Mouse (Mus musculus) MEL (cell line): ENCODE results near the gene Hist2h4. TPM values are rescaled to one million over a fixed set of nuclear protein-coding genes. Genes with fewer than 3 reads are reported as not detected.
A peak's percentile ranks its signal among the peaks of the same experiment; 100 is the strongest.

Source experiments
- DNase-seq: peaks from one replicate; pipeline ENCODE4 v3.0.0; 2011; ENCODE audit warnings: low read depth, low spot score
- H3K27ac ChIP-seq: 2 replicates; pipeline ENCODE4 v1.5.1; 2012; ENCODE audit warnings: low read depth, mild to moderate bottlenecking, control low read depth, low read length, moderate library complexity; ENCODE audit not compliant: control insufficient read depth
- H3K27me3 ChIP-seq, 2 experiments: fragments of 150-350 bp in 1 of 2; sonication (generic) in 1 of 2; 2 replicates each; pipeline ENCODE4 v1.6.1; 2012; ENCODE audit warnings: low read length in 2 of 2, mild to moderate bottlenecking in 2 of 2, improper control_type of control experiment in 1 of 2, moderate library complexity in 1 of 2; ENCODE audit not compliant: insufficient read depth in 2 of 2, control insufficient read depth in 1 of 2
- H3K36me3 ChIP-seq, 2 experiments: 2 replicates each; pipeline ENCODE4 v1.6.1; 2012 to 2014; ENCODE audit warnings: low read length in 2 of 2, improper control_type of control experiment in 1 of 2, inconsistent platforms in 1 of 2, mild to moderate bottlenecking in 1 of 2; ENCODE audit not compliant: insufficient read depth in 2 of 2, control insufficient read depth in 1 of 2
- H3K4me1 ChIP-seq, 2 experiments: fragments of 150-350 bp in 1 of 2; sonication (generic) in 1 of 2; 2 replicates each; pipeline ENCODE4 v1.6.1; 2012; ENCODE audit warnings: low read length in 2 of 2, improper control_type of control experiment in 1 of 2, mild to moderate bottlenecking in 1 of 2; ENCODE audit not compliant: insufficient read depth in 2 of 2, control insufficient read depth in 1 of 2
- H3K4me3 ChIP-seq, 2 experiments: fragments of 150-350 bp in 1 of 2; sonication (generic) in 1 of 2; 2 replicates each; pipeline ENCODE4 v1.5.1; 2012; ENCODE audit warnings: low read depth in 2 of 2, low read length in 2 of 2, mild to moderate bottlenecking in 2 of 2, moderate library complexity in 2 of 2, control low read depth in 1 of 2, improper control_type of control experiment in 1 of 2; ENCODE audit not compliant: control insufficient read depth in 1 of 2, insufficient read depth in 1 of 2
- H3K79me2 ChIP-seq: 2 replicates; pipeline ENCODE4 v1.6.1; 2012; ENCODE audit warnings: mild to moderate bottlenecking, low read length, moderate library complexity; ENCODE audit not compliant: control insufficient read depth, poor library complexity, insufficient read depth
- H3K9ac ChIP-seq: 2 replicates; pipeline ENCODE4 v1.6.1; 2012; ENCODE audit warnings: low read depth, mild to moderate bottlenecking, control low read depth, low read length, moderate library complexity; ENCODE audit not compliant: control insufficient read depth, poor library complexity, severe bottlenecking
- H3K9me3 ChIP-seq: fragments of 150-350 bp; sonication (generic); replicated peaks from 2 replicates; pipeline ENCODE4 v1.6.1; 2012; ENCODE audit warnings: mild to moderate bottlenecking, low read length, improper control_type of control experiment, moderate library complexity; ENCODE audit not compliant: insufficient read depth
- BHLHE40 ChIP-seq: IDR thresholded peaks from 2 replicates; pipeline ENCODE4 v1.6.1; 2012; ENCODE audit warnings: low read depth, mild to moderate bottlenecking, inconsistent platforms, low read length, improper control_type of control experiment, borderline replicate concordance
- CHD2 ChIP-seq: IDR thresholded peaks from 2 replicates; pipeline ENCODE4 v1.6.1; 2011; ENCODE audit warnings: low read length, improper control_type of control experiment
- E2F4 ChIP-seq: IDR thresholded peaks from 2 replicates; pipeline ENCODE4 v1.6.1; 2011; ENCODE audit warnings: low read depth, low read length, improper control_type of control experiment, borderline replicate concordance
- GATA1 ChIP-seq: IDR thresholded peaks from 2 replicates; pipeline ENCODE4 v1.6.1; 2011; ENCODE audit warnings: low read depth, low read length, improper control_type of control experiment
- KAT2A ChIP-seq: conservative IDR thresholded peaks from 2 replicates; pipeline ENCODE4 v1.6.1; 2012; ENCODE audit warnings: low read depth, low read length, improper control_type of control experiment, inconsistent platforms
- MAFK ChIP-seq: IDR thresholded peaks from 2 replicates; pipeline ENCODE4 v1.6.1; 2011; ENCODE audit warnings: low read depth, mild to moderate bottlenecking, low read length, improper control_type of control experiment, borderline replicate concordance
- MAX ChIP-seq: IDR thresholded peaks from 2 replicates; pipeline ENCODE4 v1.6.1; 2011; ENCODE audit warnings: low read length, improper control_type of control experiment
- MEF2A ChIP-seq: IDR thresholded peaks from 2 replicates; pipeline ENCODE4 v1.6.1; 2014; ENCODE audit warnings: low read depth, mild to moderate bottlenecking, inconsistent platforms, low read length, improper control_type of control experiment; ENCODE audit not compliant: poor library complexity, insufficient replicate concordance, severe bottlenecking; ENCODE audit errors: extremely low read depth
- MXI1 ChIP-seq: IDR thresholded peaks from 2 replicates; pipeline ENCODE4 v1.6.1; 2011; ENCODE audit warnings: mild to moderate bottlenecking, low read depth, low read length, improper control_type of control experiment
- MYC ChIP-seq: IDR thresholded peaks from 2 replicates; pipeline ENCODE4 v1.6.1; 2011; ENCODE audit warnings: low read depth, mild to moderate bottlenecking, low read length, improper control_type of control experiment, moderate library complexity
- NELFE ChIP-seq: IDR thresholded peaks from 2 replicates; pipeline ENCODE4 v1.6.1; 2011; ENCODE audit warnings: low read depth, low read length, improper control_type of control experiment
- NRF1 ChIP-seq: IDR thresholded peaks from 2 replicates; pipeline ENCODE4 v1.6.1; 2014; ENCODE audit warnings: low read depth, mild to moderate bottlenecking, inconsistent platforms, low read length, improper control_type of control experiment, moderate library complexity; ENCODE audit not compliant: poor library complexity, insufficient read depth, severe bottlenecking
- POLR2A ChIP-seq, 2 experiments: IDR thresholded peaks; 2 replicates each; pipeline ENCODE4 v1.6.1; 2011 to 2012; ENCODE audit warnings: low read length in 2 of 2, mild to moderate bottlenecking in 2 of 2, control low read depth in 1 of 2, improper control_type of control experiment in 1 of 2, low read depth in 1 of 2, moderate library complexity in 1 of 2; ENCODE audit not compliant: control insufficient read depth in 1 of 2, insufficient read depth in 1 of 2, poor library complexity in 1 of 2
- POLR2AphosphoS2 ChIP-seq: IDR thresholded peaks from 2 replicates; pipeline ENCODE4 v1.6.1; 2011; ENCODE audit warnings: low read length, improper control_type of control experiment
- POLR2AphosphoS5 ChIP-seq: IDR thresholded peaks from 2 replicates; pipeline ENCODE4 v1.6.1; 2012; ENCODE audit warnings: low read depth, borderline replicate concordance, mild to moderate bottlenecking, inconsistent platforms, low read length, moderate library complexity, mixed read lengths
- RAD21 ChIP-seq: IDR thresholded peaks from 2 replicates; pipeline ENCODE4 v1.6.1; 2011; ENCODE audit warnings: mild to moderate bottlenecking, low read depth, low read length, improper control_type of control experiment
- RCOR1 ChIP-seq: IDR thresholded peaks from 2 replicates; pipeline ENCODE4 v1.6.1; 2012; ENCODE audit warnings: low read depth, mild to moderate bottlenecking, inconsistent platforms, low read length, improper control_type of control experiment
- SIN3A ChIP-seq: IDR thresholded peaks from 2 replicates; pipeline ENCODE4 v1.6.1; 2012; ENCODE audit warnings: low read length, improper control_type of control experiment, inconsistent platforms
- SMC3 ChIP-seq: IDR thresholded peaks from 2 replicates; pipeline ENCODE4 v1.6.1; 2011; ENCODE audit warnings: low read depth, low read length, improper control_type of control experiment
- TAL1 ChIP-seq: IDR thresholded peaks from 2 replicates; pipeline ENCODE4 v1.6.1; 2012; ENCODE audit warnings: mild to moderate bottlenecking, inconsistent platforms, low read length, moderate library complexity, mixed read lengths
- TBP ChIP-seq: IDR thresholded peaks from 2 replicates; pipeline ENCODE4 v1.8.0; 2011; ENCODE audit warnings: low read depth, low read length, improper control_type of control experiment
- USF2 ChIP-seq, 2 experiments: IDR thresholded peaks; 2 replicates each; pipeline ENCODE4 v1.6.1; 2011 to 2012; ENCODE audit warnings: improper control_type of control experiment in 2 of 2, low read length in 2 of 2, borderline replicate concordance in 1 of 2, inconsistent platforms in 1 of 2, low read depth in 1 of 2, mild to moderate bottlenecking in 1 of 2; ENCODE audit not compliant: insufficient read depth in 1 of 2
- ZKSCAN1 ChIP-seq: IDR thresholded peaks from 2 replicates; pipeline ENCODE4 v1.6.1; 2012; ENCODE audit warnings: low read depth, mild to moderate bottlenecking, inconsistent platforms, low read length, improper control_type of control experiment, moderate library complexity
- ZMIZ1 ChIP-seq: IDR thresholded peaks from 2 replicates; pipeline ENCODE4 v1.6.1; 2012; ENCODE audit warnings: low read depth, mild to moderate bottlenecking, inconsistent platforms, low read length, improper control_type of control experiment, moderate library complexity
- ZNF384 ChIP-seq: IDR thresholded peaks from 2 replicates; pipeline ENCODE4 v1.6.1; 2012; ENCODE audit warnings: low read depth, mild to moderate bottlenecking, inconsistent platforms, low read length, improper control_type of control experiment
- polyA plus RNA-seq, 2 experiments: library from polyadenylated mRNA; stranded (reverse) in 1 of 2; unstranded in 1 of 2; fragments of >175 nt in 1 of 2; fragments of >200 nt in 1 of 2; gene quantifications; 2 replicates each; pipeline versions ENCODE4 v1.2.1 to v1.2.4; 2012; ENCODE audit warnings: low replicate concordance in 2 of 2, low read depth in 1 of 2; ENCODE audit not compliant: insufficient read length in 2 of 2, insufficient read depth in 1 of 2, missing spikeins in 1 of 2
- total RNA-seq: library from RNA; depleted of rRNA; stranded (reverse); fragments of 300-350 nt; gene quantifications from 2 replicates; pipeline ENCODE4 v1.2.3, GENCODE M21; 2012

The Hist2h4 gene
- total and polyA plus RNA-seq, 3 experiments = 1.5 to 195 TPM; not detected in 1

GRCm38 (mm10) chr3:96257190-96257589 is 5.9 kb downstream of the Hist2h4 start:
- no peaks in the 10 kb centered on the region for H3K9me3 ChIP-seq
- H3K4me1 ChIP-seq = peaks cover 28 to 61% of the 10 kb centered on the region in 2 experiments
- peak; percentile 51 for DNase-seq
- no peak overlapping the region for H3K9ac ChIP-seq
- no peaks in the 10 kb centered on the region for H3K79me2 ChIP-seq
- H3K27ac ChIP-seq = no peak overlapping the region
- TF ChIP-seq POLR2AphosphoS2 (no peak), USF2 (IDR thresholded peaks at IDR 0.05; ENCODE audit: borderline replicate concordance in 1 of 2, insufficient read depth in 1 of 2, low read depth in 1 of 2, low read length in 2 of 2) (no peak), MEF2A (no peak), ZMIZ1 (no peak), MAX (no peak), POLR2AphosphoS5 (no peak), GATA1 (no peak), KAT2A (no peak), NELFE (no peak), SMC3 (no peak), ZKSCAN1 (no peak), MXI1 (no peak), BHLHE40 (no peak), SIN3A (no peak), E2F4 (no peak), CHD2 (no peak)
- no peak overlapping the region for H3K4me3 ChIP-seq
- peaks cover 0 to 55% of the 10 kb centered on the region in 2 experiments; a peak in 2 of 4 replicates for H3K36me3 ChIP-seq
- H3K27me3 ChIP-seq = no peaks in the 10 kb centered on the region

GRCm38 (mm10) chr3:96255926-96256593 is 7.1 kb downstream of the Hist2h4 start:
- peak overlapping the region; percentile 11 to 44; a peak in 3 of 4 replicates for H3K4me3 ChIP-seq
- peaks cover 28 to 57% of the 10 kb centered on the region in 2 experiments for H3K4me1 ChIP-seq
- DNase-seq = peak; percentile 66
- peak overlapping the region; percentile 58 for H3K27ac ChIP-seq
- H3K9ac ChIP-seq = peak overlapping the region; percentile 54
- H3K27me3 ChIP-seq = no peaks in the 10 kb centered on the region
- peaks cover 0 to 50% of the 10 kb centered on the region in 2 experiments; a peak in 2 of 4 replicates for H3K36me3 ChIP-seq
- TF ChIP-seq POLR2A (IDR thresholded peaks at IDR 0.05; ENCODE audit: control insufficient read depth in 1 of 2, insufficient read depth in 1 of 2, low read depth in 1 of 2, low read length in 2 of 2, poor library complexity in 1 of 2) (no peak), RAD21 (no peak), GATA1 (no peak), TBP (no peak), MEF2A (no peak), ZNF384 (no peak), NRF1 (no peak), TAL1 (no peak), BHLHE40 (no peak), MAFK (no peak), SIN3A (no peak), NELFE (no peak), POLR2AphosphoS2 (no peak), RCOR1 (no peak), MYC (no peak)
- H3K79me2 ChIP-seq = no peaks in the 10 kb centered on the region
- no peaks in the 10 kb centered on the region for H3K9me3 ChIP-seq
